Mouse (Mus musculus) mammary gland, adult 2 months (tissue): ENCODE measurements around the gene Rabgap1. TPM values are rescaled to one million over a fixed set of nuclear protein-coding genes. Genes with fewer than 3 reads are reported as not detected.

Experiments used
- polyA plus RNA-seq: library from polyadenylated mRNA; depleted of rRNA; stranded (reverse); fragments of >200 nt; gene quantifications from 2 replicates; pipeline ENCODE4 v1.2.3, GENCODE M21; 2012; ENCODE audit warnings: low replicate concordance; rRNA removed

The Rabgap1 gene
- 5.7 and 13.3 TPM in 2 replicates for polyA plus RNA-seq

GRCm38 (mm10) chr2:37442611-37443591, at the start of gene Rabgap1, which contains the start of the genes Zbtb26 and Zbtb6:
Gene Rabgap1, plus strand, starts transcription at chr2:37443279.
Gene Zbtb26, minus strand, starts transcription at chr2:37443135.
Gene Zbtb6, minus strand, starts transcription at chr2:37443171.

GRCm38 (mm10) chr2:37422306-37423304, 20.5 kb upstream of the Rabgap1 start, which contains the start of gene Rc3h2:
Gene Rc3h2, minus strand, starts transcription at chr2:37422903.

GRCm38 (mm10) chr2:37516030-37516710, 73.1 kb downstream of the Rabgap1 start, which contains the start of gene Gpr21:
Gene Gpr21, plus strand, starts transcription at chr2:37516332.

Other genes starting within 250 kb of the Rabgap1 start
- not detected in 2 replicates for gene Olfr366, start 231.7 kb upstream of the Rabgap1 start, polyA plus RNA-seq
- not detected in 2 replicates for gene Olfr368, start 116.8 kb upstream of the Rabgap1 start, polyA plus RNA-seq
- 4.7 and 11.4 TPM in 2 replicates for gene Pdcl, start 83.9 kb upstream of the Rabgap1 start, polyA plus RNA-seq
- 4.6 and 13.1 TPM in 2 replicates for gene Rc3h2, start 20.4 kb upstream of the Rabgap1 start, polyA plus RNA-seq
- gene Zbtb26, start 144 bp upstream of the Rabgap1 start, polyA plus RNA-seq, result 1.5 and 4.0 TPM in 2 replicates
- 1.8 and 2.5 TPM in 2 replicates for gene Zbtb6, start 108 bp upstream of the Rabgap1 start, polyA plus RNA-seq
- gene Gpr21, start 73.1 kb downstream of the Rabgap1 start, polyA plus RNA-seq, result 0.19 and 0.47 TPM in 2 replicates